Mouse (Mus musculus) kidney, embryonic 16.5 days (tissue): Measurements from ENCODE around the gene Casp7. TPM values are rescaled to one million over a fixed set of nuclear protein-coding genes. Genes with fewer than 3 reads are reported as not detected.

Experiments used
- ATAC-seq: fragments of 200-750 bp; cut with Nextera tagmentation; 2 replicates; pipeline ENCODE4 v1.8.0; 2017; ENCODE audit warnings: moderate TSS enrichment; ENCODE audit not compliant: low FRiP score, low TSS enrichment
- H3K27ac ChIP-seq: fragments of 300-500 bp; sonication (generic); 2 replicates; pipeline ENCODE4 v1.5.1; 2014; ENCODE audit warnings: low read length
- H3K27me3 ChIP-seq: fragments of 300-500 bp; sonication (generic); 2 replicates; pipeline ENCODE4 v1.6.1; 2014; ENCODE audit warnings: low read length, control low read depth, mixed read lengths; ENCODE audit not compliant: insufficient read depth
- H3K36me3 ChIP-seq: fragments of 300-500 bp; sonication (generic); 2 replicates; pipeline ENCODE4 v1.6.1; 2014; ENCODE audit warnings: low read length, control low read depth, mixed read lengths; ENCODE audit not compliant: insufficient read depth
- H3K4me1 ChIP-seq: fragments of 300-500 bp; sonication (generic); 2 replicates; pipeline ENCODE4 v1.6.1; 2014; ENCODE audit warnings: low read length, control low read depth, mixed read lengths; ENCODE audit not compliant: insufficient read depth
- H3K4me2 ChIP-seq: fragments of 300-500 bp; sonication (generic); replicated peaks from 2 replicates; pipeline ENCODE4 v1.6.1; 2014; ENCODE audit warnings: low read depth, low read length
- H3K4me3 ChIP-seq: fragments of 300-500 bp; sonication (generic); 2 replicates; pipeline ENCODE4 v1.5.1; 2014; ENCODE audit warnings: mild to moderate bottlenecking, low read length
- H3K9ac ChIP-seq: fragments of 300-500 bp; sonication (generic); replicated peaks from 2 replicates; pipeline ENCODE4 v1.6.1; 2014; ENCODE audit warnings: low read length
- H3K9me3 ChIP-seq: fragments of 300-500 bp; sonication (generic); 2 replicates; pipeline ENCODE4 v1.6.1; 2016; ENCODE audit warnings: low read length, control low read depth
- WGBS: fragments of 180-500 bp; shearing (Covaris S2); extraction: QIAGEN DNeasy Blood & Tissue Kit; methylation state at CpG from one replicate; pipeline ENCODE4 v1.1.7; 2014; 5-methylcytosine and 5-hydroxymethylcytosine counted together
- polyA plus RNA-seq: library from polyadenylated mRNA; unstranded; fragments of >200 nt; fragmentation: Nextera tagmentation; extraction: Ambion mirVana; gene quantifications from 2 replicates; pipeline ENCODE4 v1.2.1, GENCODE M21; 2015

Casp7 gene
- polyA plus RNA-seq, 1 experiment from 2014 or later, result 26.6 TPM

DNA sequence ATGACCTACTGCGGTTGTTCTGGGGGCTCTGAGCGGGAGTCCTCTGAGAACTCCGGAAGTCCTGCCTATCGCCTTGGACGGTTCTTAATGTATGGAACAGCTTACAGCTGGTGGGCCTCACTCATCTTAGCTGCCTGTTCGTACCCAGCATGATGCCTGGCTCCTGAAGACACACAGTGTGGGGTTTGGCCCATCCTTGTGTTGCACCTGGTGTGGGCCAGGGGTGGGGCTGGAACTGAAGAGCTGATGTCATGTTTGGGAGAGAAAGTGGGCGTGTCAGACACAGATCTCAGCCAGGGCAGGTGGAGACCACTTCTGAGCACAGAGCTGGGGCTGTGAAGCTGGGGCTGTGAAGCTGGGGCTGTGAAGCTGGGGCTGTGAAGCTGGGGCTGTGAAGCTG lies 16.6 kb upstream of the Casp7 start:
- 80% methylated on average over 7 of the region's 7 CpGs for WGBS
- Histone ChIP-seq H3K4me3 (no peak overlapping the region), H3K9me3 (no peaks in the 10 kb centered on the region), H3K4me2 (no peak overlapping the region), H3K9ac (no peak overlapping the region), H3K4me1 (no peaks in the 10 kb centered on the region), H3K36me3 (no peaks in the 10 kb centered on the region), H3K27me3 (no peaks in the 10 kb centered on the region), H3K27ac (no peak overlapping the region)
- ATAC-seq, result no peak

- Histone ChIP-seq H3K27me3 (no peaks in the 10 kb centered on the region), H3K4me2 (no peak overlapping the region), H3K36me3 (no peaks in the 10 kb centered on the region), H3K9me3 (no peaks in the 10 kb centered on the region), H3K4me3 (no peak overlapping the region), H3K4me1 (no peaks in the 10 kb centered on the region), H3K27ac (no peak overlapping the region), H3K9ac (no peak overlapping the region)
- ATAC-seq, result no peak
- WGBS, result 90% methylated on average over 10 of the region's 10 CpGs
These were observed 15.5 kb upstream of the Casp7 start for GRCm38 (mm10) chr19:56381407-56381806.

GRCm38 (mm10) chr19:56385546-56385945 lies 11.4 kb upstream of the Casp7 start:
- Histone ChIP-seq H3K9me3 (no peaks in the 10 kb centered on the region), H3K4me1 (no peaks in the 10 kb centered on the region), H3K27me3 (no peaks in the 10 kb centered on the region), H3K9ac (no peak overlapping the region), H3K36me3 (no peaks in the 10 kb centered on the region), H3K4me3 (no peak overlapping the region), H3K4me2 (no peak overlapping the region), H3K27ac (no peak overlapping the region)
- 83% methylated on average over 5 of the region's 5 CpGs for WGBS
- no peak for ATAC-seq

- no peaks in the 10 kb centered on the region for H3K36me3 ChIP-seq
- H3K4me1 ChIP-seq, result no peaks in the 10 kb centered on the region
- ATAC-seq, result no peak
- H3K27me3 ChIP-seq, result no peaks in the 10 kb centered on the region
- H3K9ac ChIP-seq, result no peak overlapping the region
- no peaks in the 10 kb centered on the region for H3K9me3 ChIP-seq
- H3K4me2 ChIP-seq, result no peak overlapping the region
- WGBS, result 91% methylated on average over 10 of the region's 10 CpGs
- no peak overlapping the region for H3K4me3 ChIP-seq
- no peak overlapping the region for H3K27ac ChIP-seq
These were observed 10.8 kb upstream of the Casp7 start for GRCm38 (mm10) chr19:56386095-56386494.

DNA sequence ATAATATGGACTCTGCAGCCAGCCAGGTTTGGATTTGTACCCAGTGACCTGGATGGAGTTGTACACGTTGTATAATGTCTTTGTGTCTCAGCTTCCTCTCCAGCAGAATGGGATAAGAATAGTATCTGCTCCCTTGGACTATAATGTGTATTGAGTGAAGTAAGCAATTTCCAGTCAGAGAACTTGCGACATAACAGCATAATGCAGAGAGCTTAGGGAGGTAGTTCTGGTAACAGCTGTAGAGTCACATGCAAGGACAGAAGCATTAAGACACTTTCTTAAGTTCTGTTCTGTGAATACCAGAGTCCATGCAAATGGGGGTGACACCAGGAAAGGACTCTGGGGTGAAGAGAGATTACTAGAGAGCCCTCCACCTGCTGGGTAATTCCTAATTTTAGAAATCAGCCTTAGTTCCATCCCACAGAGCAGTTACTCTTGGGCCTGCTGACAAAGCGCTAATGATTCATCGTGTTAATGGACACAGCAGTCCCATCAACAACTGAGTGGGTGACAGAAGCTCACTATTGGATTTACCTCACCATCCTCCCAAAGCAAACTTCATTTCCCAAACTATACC lies 9.1 kb upstream of the Casp7 start:
- no peaks in the 10 kb centered on the region for H3K9me3 ChIP-seq
- H3K4me2 ChIP-seq, result no peak overlapping the region
- no peak overlapping the region for H3K9ac ChIP-seq
- no peak for ATAC-seq
- no peak overlapping the region for H3K4me3 ChIP-seq
- no peaks in the 10 kb centered on the region for H3K36me3 ChIP-seq
- H3K4me1 ChIP-seq, result no peaks in the 10 kb centered on the region
- H3K27ac ChIP-seq, result no peak overlapping the region
- 81% methylated on average over 4 of the region's 4 CpGs for WGBS
- H3K27me3 ChIP-seq, result no peaks in the 10 kb centered on the region

DNA sequence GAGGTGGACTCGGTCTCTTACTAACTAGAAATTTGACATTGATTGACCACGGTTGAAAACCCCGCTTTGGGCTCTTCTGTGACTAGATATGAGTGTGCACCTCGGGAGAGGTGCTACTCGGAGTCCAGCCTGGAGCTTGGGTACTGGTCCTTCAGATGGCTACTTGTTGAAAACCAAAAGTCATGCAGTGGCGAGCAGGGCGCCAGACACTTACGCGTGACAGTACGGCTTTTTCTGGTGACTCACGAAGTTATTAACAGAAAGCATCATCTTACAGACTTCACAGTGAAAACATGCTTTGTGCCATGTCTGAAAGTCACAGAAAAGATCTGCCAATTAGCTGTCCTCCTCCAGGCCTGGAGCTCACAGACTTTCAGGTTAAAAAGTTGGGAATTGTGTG lies 7.8 kb upstream of the Casp7 start:
- no peak overlapping the region for H3K4me2 ChIP-seq
- no peaks in the 10 kb centered on the region for H3K36me3 ChIP-seq
- ATAC-seq, result no peak
- no peak overlapping the region for H3K4me3 ChIP-seq
- no peak overlapping the region for H3K27ac ChIP-seq
- H3K4me1 ChIP-seq, result no peaks in the 10 kb centered on the region
- no peaks in the 10 kb centered on the region for H3K9me3 ChIP-seq
- H3K27me3 ChIP-seq, result no peaks in the 10 kb centered on the region
- H3K9ac ChIP-seq, result no peak overlapping the region
- 89% methylated on average over 11 of the region's 11 CpGs for WGBS

- Histone ChIP-seq H3K27ac (no peak within 1 kb of the TSS), H3K9me3 (no peaks in the 10 kb centered on the region), H3K4me2 (no peak within 1 kb of the TSS), H3K27me3 (no peaks in the 10 kb centered on the region), H3K4me3 (no peak within 1 kb of the TSS), H3K36me3 (no peaks in the 10 kb centered on the region), H3K9ac (no peak within 1 kb of the TSS), H3K4me1 (no peaks in the 10 kb centered on the region)
- WGBS, result 76% methylated on average over 11 of the region's 11 CpGs
- ATAC-seq, result no peak
These were observed 7.0 kb upstream of the Casp7 start, which contains the start of gene Nrap for GRCm38 (mm10) chr19:56389879-56390278. Gene Nrap, minus strand, starts transcription at chr19:56390037.

DNA sequence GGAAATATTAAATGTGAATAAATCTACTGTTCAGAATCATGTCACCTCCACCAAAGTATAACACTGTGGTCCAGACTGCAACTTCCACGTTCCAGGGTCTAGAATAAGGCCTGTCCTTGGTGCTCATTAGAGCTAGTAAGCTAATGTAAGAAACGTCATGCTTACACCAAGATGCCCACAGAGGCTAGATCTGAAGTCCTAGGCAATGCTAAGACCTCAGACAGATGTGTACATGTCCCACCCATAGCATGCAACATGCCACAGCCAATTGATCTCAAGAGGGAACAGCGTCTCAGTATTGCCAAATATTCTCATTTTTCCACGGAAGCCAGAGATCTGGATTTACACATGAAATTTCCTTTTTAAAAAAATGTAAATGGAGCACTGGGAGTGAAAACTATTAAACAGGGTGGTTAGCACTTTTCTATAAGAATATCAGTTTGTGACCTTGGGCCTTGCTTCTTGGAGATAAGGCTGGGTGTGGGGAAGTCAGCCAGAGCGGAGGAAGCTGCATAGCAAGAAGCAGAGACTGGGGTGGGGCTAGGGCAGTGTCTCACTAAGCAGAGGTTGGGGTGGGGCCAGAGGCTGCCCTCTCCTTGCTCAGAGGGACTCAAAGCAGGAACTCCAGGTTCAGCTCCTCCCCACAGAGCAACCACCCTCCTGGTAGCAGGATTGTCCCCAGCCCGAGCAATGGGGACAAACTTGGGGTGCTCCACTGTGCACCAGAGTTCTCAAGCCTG lies 5.5 kb upstream of the Casp7 start:
- ATAC-seq, result peak; percentile 64; the same call in 1 of the 2 replicates
- Histone ChIP-seq H3K27me3 (no peaks in the 10 kb centered on the region), H3K4me2 (no peak overlapping the region), H3K4me1 (no peaks in the 10 kb centered on the region), H3K4me3 (no peak overlapping the region), H3K9me3 (no peaks in the 10 kb centered on the region), H3K36me3 (no peaks in the 10 kb centered on the region), H3K27ac (no peak overlapping the region), H3K9ac (no peak overlapping the region)
- WGBS, result 81% methylated on average over 6 of the region's 6 CpGs

DNA sequence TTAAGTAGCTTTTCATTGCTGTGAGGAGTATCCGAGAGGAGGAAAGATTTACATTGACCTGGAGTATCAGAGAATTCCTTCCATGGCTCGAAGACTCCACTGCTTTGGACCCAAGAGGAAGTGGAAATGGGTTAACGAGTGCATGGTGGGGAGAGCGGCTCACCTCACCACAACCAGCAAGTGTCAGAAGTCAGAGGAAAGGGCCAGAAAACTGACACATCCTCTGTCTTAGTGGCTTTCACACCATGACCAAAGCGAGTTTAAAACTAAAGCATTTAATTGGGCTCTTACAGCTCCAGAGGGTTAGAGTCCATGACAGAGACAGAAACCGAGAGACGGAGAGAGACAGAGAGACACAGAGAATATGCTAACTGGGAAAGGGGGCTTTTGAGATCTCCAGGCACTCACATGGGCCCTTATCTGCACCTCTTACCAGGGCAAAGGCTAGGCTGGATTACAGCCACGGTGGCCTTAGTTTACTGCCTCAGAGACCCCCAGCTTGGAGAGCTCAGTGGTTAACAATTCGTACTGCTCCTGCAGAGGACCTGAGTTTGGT lies 3.5 kb upstream of the Casp7 start:
- H3K27me3 ChIP-seq, result no peaks in the 10 kb centered on the region
- peaks cover 8% of the 10 kb centered on the region; the same call in 1 of the 2 replicates for H3K4me1 ChIP-seq
- H3K9ac ChIP-seq, result no peak overlapping the region
- no peak overlapping the region for H3K4me3 ChIP-seq
- H3K27ac ChIP-seq, result no peak overlapping the region
- H3K4me2 ChIP-seq, result no peak overlapping the region
- H3K36me3 ChIP-seq, result no peaks in the 10 kb centered on the region
- ATAC-seq, result no peak
- 68% methylated on average over 9 of the region's 9 CpGs for WGBS
- no peaks in the 10 kb centered on the region for H3K9me3 ChIP-seq
